Mouse (Mus musculus) cerebellum, postnatal 14 days (tissue): Measurements from ENCODE around the gene Ddx41.
A peak's percentile ranks its signal among the peaks of the same experiment; 100 is the strongest.

Experiments
- DNase-seq, 2 experiments: peaks; one replicate each; pipeline ENCODE4 v3.0.0; 2021; ENCODE audit warnings: mixed read lengths in 2 of 2

Ddx41 gene

GRCm38 (mm10) chr13:55540933-55541332, 4.5 kb upstream of the Ddx41 start:
- peak; percentile 55 to 58 for DNase-seq

- peak; percentile 34 to 40 for DNase-seq
Measured at GRCm38 (mm10) chr13:55535796-55536193, 663 bp downstream of the Ddx41 start.

GRCm38 (mm10) chr13:55535191-55535590, 1.3 kb downstream of the Ddx41 start:
- no peak for DNase-seq

GRCm38 (mm10) chr13:55529198-55529915, 7.1 kb downstream of the Ddx41 start, which contains the start of gene Dok3:
Gene Dok3, minus strand, starts transcription at chr13:55529296.
- no peak for DNase-seq

- DNase-seq, result no peak
Measured at GRCm38 (mm10) chr13:55527834-55528772, 8.4 kb downstream of the Ddx41 start.

- DNase-seq, result no peak
Measured at GRCm38 (mm10) chr13:55527212-55527611, 9.2 kb downstream of the Ddx41 start.

GRCm38 (mm10) chr13:55525733-55526553, 10.5 kb downstream of the Ddx41 start:
- DNase-seq, result no peak

- DNase-seq, result no peak
Measured at GRCm38 (mm10) chr13:55523951-55524600, 12.4 kb downstream of the Ddx41 start.

GRCm38 (mm10) chr13:55523278-55523677, 13.2 kb downstream of the Ddx41 start:
- DNase-seq, result no peak

GRCm38 (mm10) chr13:55522730-55523129, 13.7 kb downstream of the Ddx41 start:
- no peak for DNase-seq

GRCm38 (mm10) chr13:55519606-55520005, 16.9 kb downstream of the Ddx41 start:
- DNase-seq, result no peak

GRCm38 (mm10) chr13:55516955-55517354, 19.5 kb downstream of the Ddx41 start:
- DNase-seq, result peak; percentile 96 to 97

GRCm38 (mm10) chr13:55513828-55514227, 22.6 kb downstream of the Ddx41 start:
- DNase-seq, result no peak

GRCm38 (mm10) chr13:55513111-55513748, 23.2 kb downstream of the Ddx41 start, which contains the start of gene Pdlim7:
Gene Pdlim7, minus strand, starts transcription at chr13:55513676.
- peak; percentile 94 to 95 for DNase-seq

- DNase-seq, result peak; percentile 75 to 77
Measured at GRCm38 (mm10) chr13:55512379-55513031, 24.0 kb downstream of the Ddx41 start.

- no peak for DNase-seq
Measured at GRCm38 (mm10) chr13:55511492-55511861, 25.0 kb downstream of the Ddx41 start.

GRCm38 (mm10) chr13:55510668-55511491, 25.6 kb downstream of the Ddx41 start:
- DNase-seq, result peak; percentile 34 to 56

- no peak for DNase-seq
Measured at GRCm38 (mm10) chr13:55510332-55510667, 26.2 kb downstream of the Ddx41 start.

GRCm38 (mm10) chr13:55508531-55508930, 27.9 kb downstream of the Ddx41 start:
- DNase-seq, result no peak

- no peak for DNase-seq
Measured at GRCm38 (mm10) chr13:55507877-55508276, 28.6 kb downstream of the Ddx41 start.
